Mouse (Mus musculus) forebrain, postnatal 0 days (tissue): Measurements from ENCODE around the gene Cox7a2l. TPM values are rescaled to one million over a fixed set of nuclear protein-coding genes. Genes with fewer than 3 reads are reported as not detected.
A peak's percentile ranks its signal among the peaks of the same experiment; 100 is the strongest.

Experiments used
- ATAC-seq: fragments of 200-750 bp; cut with Nextera tagmentation; 2 replicates; pipeline ENCODE4 v1.8.0; 2017; ENCODE audit warnings: mild to moderate bottlenecking, moderate library complexity
- DNase-seq: peaks from one replicate; pipeline ENCODE4 v3.0.0-alpha.2; 2015
- H3K27ac ChIP-seq: fragments of 300-500 bp; sonication (generic); 2 replicates; pipeline ENCODE4 v1.5.1; 2014; ENCODE audit warnings: low read depth, mild to moderate bottlenecking, antibody characterized with exemption, low read length, moderate library complexity, mixed read lengths
- H3K27me3 ChIP-seq: fragments of 300-500 bp; sonication (generic); 2 replicates; pipeline ENCODE4 v1.6.1; 2014; ENCODE audit warnings: mild to moderate bottlenecking, low read length, mixed read lengths; ENCODE audit not compliant: insufficient read depth
- H3K36me3 ChIP-seq: fragments of 300-500 bp; sonication (generic); 2 replicates; pipeline ENCODE4 v1.6.1; 2014; ENCODE audit warnings: mild to moderate bottlenecking, moderate library complexity; ENCODE audit not compliant: insufficient read depth
- H3K4me1 ChIP-seq: fragments of 300-500 bp; sonication (generic); 2 replicates; pipeline ENCODE4 v1.6.1; 2014; ENCODE audit warnings: antibody characterized with exemption; ENCODE audit not compliant: insufficient read depth
- H3K4me2 ChIP-seq: fragments of 300-500 bp; sonication (generic); 2 replicates; pipeline ENCODE4 v1.6.1; 2014; ENCODE audit warnings: low read depth, mild to moderate bottlenecking, moderate library complexity
- H3K4me3 ChIP-seq: fragments of 300-500 bp; sonication (generic); 2 replicates; pipeline ENCODE4 v1.5.1; 2014; ENCODE audit warnings: low read depth, low read length, mixed read lengths
- H3K9ac ChIP-seq: fragments of 300-500 bp; sonication (generic); 2 replicates; pipeline ENCODE4 v1.6.1; 2014; ENCODE audit warnings: mild to moderate bottlenecking
- H3K9me3 ChIP-seq: fragments of 300-500 bp; sonication (generic); 2 replicates; pipeline ENCODE4 v1.6.1; 2016; ENCODE audit warnings: low read length
- CTCF ChIP-seq: sonication (generic); IDR thresholded peaks from 2 replicates; pipeline ENCODE4 v1.5.1; 2016; ENCODE audit warnings: antibody characterized with exemption, control low read depth, low read depth
- WGBS: fragments of 180-500 bp; shearing (Covaris S2); extraction: QIAGEN DNeasy Blood & Tissue Kit; methylation state at CpG from one replicate; pipeline ENCODE4 v1.1.7; 2014; 5-methylcytosine and 5-hydroxymethylcytosine counted together
- polyA plus RNA-seq: library from polyadenylated mRNA; unstranded; fragments of >200 nt; fragmentation: Nextera tagmentation; extraction: Ambion mirVana; gene quantifications from 2 replicates; pipeline ENCODE4 v1.2.1, GENCODE M21; 2015
- total RNA-seq: library from RNA; depleted of rRNA; stranded (reverse); fragments of >200 nt; gene quantifications from 2 replicates; pipeline ENCODE4 v1.2.3, GENCODE M21; 2014; rRNA removed

Gene Cox7a2l
- total RNA-seq (343 and 363 TPM in 2 replicates), polyA plus RNA-seq (210 and 242 TPM in 2 replicates)

- Histone ChIP-seq H3K4me2 (no peak within 1 kb of the TSS), H3K27ac (no peak within 1 kb of the TSS), H3K27me3 (no peaks in the 10 kb centered on the region), H3K4me3 (no peak within 1 kb of the TSS), H3K9ac (no peak within 1 kb of the TSS), H3K36me3 (no peaks in the 10 kb centered on the region), H3K4me1 (peaks cover 10% of the 10 kb centered on the region), H3K9me3 (no peaks in the 10 kb centered on the region)
- DNase-seq (no peak), ATAC-seq (no peak)
- 92% methylated on average over 8 of the region's 8 CpGs for WGBS
- TF ChIP-seq CTCF, result no peak
Observed at GRCm38 (mm10) chr17:83517280-83518015, at the start of gene Cox7a2l. Cox7a2l (minus strand) TSS chr17:83517330.

GRCm38 (mm10) chr17:83565506-83565905 is 48.4 kb upstream of the Cox7a2l start:
- no peak for DNase-seq

GRCm38 (mm10) chr17:83564119-83564820 is 47.1 kb upstream of the Cox7a2l start:
- TF ChIP-seq CTCF, result no peak
- Histone ChIP-seq H3K9me3 (no peaks in the 10 kb centered on the region), H3K27me3 (no peaks in the 10 kb centered on the region), H3K4me2 (no peak overlapping the region), H3K4me1 (no peaks in the 10 kb centered on the region), H3K36me3 (no peaks in the 10 kb centered on the region), H3K4me3 (no peak overlapping the region), H3K27ac (no peak overlapping the region), H3K9ac (no peak overlapping the region)
- DNase-seq, result no peak
- ATAC-seq, result no peak
- 59% methylated on average over 12 of the region's 12 CpGs for WGBS

More at GRCm38 (mm10) chr17:83565506-83565905, 48.4 kb upstream of the Cox7a2l start:
- H3K4me1 ChIP-seq, result no peaks in the 10 kb centered on the region
- peak; percentile 70 for ATAC-seq
- no peak for TF ChIP-seq CTCF
- H3K27ac ChIP-seq, result no peak overlapping the region
- H3K9me3 ChIP-seq, result no peaks in the 10 kb centered on the region
- H3K36me3 ChIP-seq, result no peaks in the 10 kb centered on the region
- 34% methylated on average over 4 of the region's 4 CpGs for WGBS
- H3K4me2 ChIP-seq, result no peak overlapping the region
- H3K9ac ChIP-seq, result no peak overlapping the region
- no peak overlapping the region for H3K4me3 ChIP-seq
- no peaks in the 10 kb centered on the region for H3K27me3 ChIP-seq

- no peak overlapping the region for H3K27ac ChIP-seq
- ATAC-seq, result no peak
- no peaks in the 10 kb centered on the region for H3K4me1 ChIP-seq
- H3K9ac ChIP-seq, result no peak overlapping the region
- H3K9me3 ChIP-seq, result no peaks in the 10 kb centered on the region
- 52% methylated on average over 10 of the region's 10 CpGs for WGBS
- no peaks in the 10 kb centered on the region for H3K36me3 ChIP-seq
- H3K4me2 ChIP-seq, result no peak overlapping the region
- TF ChIP-seq CTCF, result peak; percentile 53
- no peak overlapping the region for H3K4me3 ChIP-seq
- no peaks in the 10 kb centered on the region for H3K27me3 ChIP-seq
- DNase-seq, result no peak
Observed at GRCm38 (mm10) chr17:83563703-83564111, 46.6 kb upstream of the Cox7a2l start.

- H3K9ac ChIP-seq, result no peak overlapping the region
- no peaks in the 10 kb centered on the region for H3K4me1 ChIP-seq
- H3K9me3 ChIP-seq, result no peaks in the 10 kb centered on the region
- no peak overlapping the region for H3K4me3 ChIP-seq
- no peaks in the 10 kb centered on the region for H3K36me3 ChIP-seq
- ATAC-seq (no peak), DNase-seq (no peak)
- H3K27me3 ChIP-seq, result no peaks in the 10 kb centered on the region
- 85% methylated on average over 5 of the region's 5 CpGs for WGBS
- H3K4me2 ChIP-seq, result no peak overlapping the region
- no peak for TF ChIP-seq CTCF
- no peak overlapping the region for H3K27ac ChIP-seq
Observed at GRCm38 (mm10) chr17:83562153-83563010, 45.3 kb upstream of the Cox7a2l start.

GRCm38 (mm10) chr17:83559081-83559480 is 42.0 kb upstream of the Cox7a2l start:
- WGBS, result 41% methylated on average over 8 of the region's 8 CpGs
- TF ChIP-seq CTCF, result no peak

More at GRCm38 (mm10) chr17:83559081-83559480, 42.0 kb upstream of the Cox7a2l start:
- Histone ChIP-seq H3K9me3 (no peaks in the 10 kb centered on the region), H3K9ac (no peak overlapping the region), H3K4me3 (no peak overlapping the region), H3K36me3 (no peaks in the 10 kb centered on the region), H3K27ac (no peak overlapping the region), H3K4me2 (no peak overlapping the region), H3K27me3 (no peaks in the 10 kb centered on the region), H3K4me1 (no peaks in the 10 kb centered on the region)
- DNase-seq (no peak), ATAC-seq (no peak)
